15 mouse cellular contexts compared by ENCODE assay signal in genomic region chr1:194363129-194363768, GRCm38 (mm10).
DNase-seq lines count a peak whose midpoint lies in the region; ATAC-seq and TF ChIP-seq lines count a peak whose summit lies in the region.
"Had no signal": no experiment of that assay in that cellular context is flagged by ENCODE, and none has a peak within 500 bp of the region (broad histone marks: within the 10 kb centered on the region; RNA-seq: fewer than 3 reads in every experiment).

No protein-coding gene starts in this region.

- no peak overlapping the region for H3K27ac ChIP-seq in kidney, postnatal 0 days
- H3K27ac ChIP-seq in embryonic facial prominence, embryonic 14.5 days (replicated peaks; ENCODE audit: low read depth, low read length) = no peak overlapping the region
- H3K27ac ChIP-seq: embryonic facial prominence, embryonic 15.5 days; heart, embryonic 15.5 days had no signal

- DNase-seq in cerebellum, postnatal 14 days = peak; percentile 34 to 46
- no peak for DNase-seq in cerebellum, adult 9-10 months
- DNase-seq in kidney, postnatal 0 days (ENCODE audit: low spot score) = peak; percentile 43
- DNase-seq in kidney, postnatal 36 days = no peak
- peak; percentile 47 for DNase-seq in embryonic facial prominence, embryonic 14.5 days (ENCODE audit: low spot score)
- DNase-seq in retina, embryonic 14.5 days (ENCODE audit: low spot score) = peak; percentile 73
- DNase-seq in adrenal gland, adult (ENCODE audit: inconsistent age in 2 of 2, low spot score in 1 of 2) = no peak
- DNase-seq: gastrocnemius, postnatal 10 days; kidney, adult 2 months; lung, postnatal 14 days; thymus, adult 2 months had no signal

- no peak overlapping the region for H3K4me2 ChIP-seq in kidney, postnatal 0 days (ENCODE audit: low read length)
- H3K4me2 ChIP-seq in embryonic facial prominence, embryonic 14.5 days (ENCODE audit: low read depth, low read length) = no peak overlapping the region
- H3K4me2 ChIP-seq: embryonic facial prominence, embryonic 15.5 days; heart, embryonic 15.5 days had no signal

- H3K4me1 ChIP-seq in kidney, postnatal 0 days (replicated peaks; ENCODE audit: insufficient read depth, low read length) = no peaks in the 10 kb centered on the region
- no peaks in the 10 kb centered on the region for H3K4me1 ChIP-seq in embryonic facial prominence, embryonic 14.5 days (ENCODE audit: control insufficient read depth, insufficient read depth, low read length)
- H3K4me1 ChIP-seq: embryonic facial prominence, embryonic 15.5 days; heart, embryonic 15.5 days had no signal

- no peaks in the 10 kb centered on the region for H3K9me3 ChIP-seq in kidney, postnatal 0 days (replicated peaks; ENCODE audit: low read length)
- H3K9me3 ChIP-seq in embryonic facial prominence, embryonic 14.5 days (ENCODE audit: control insufficient read depth, low read length) = no peaks in the 10 kb centered on the region
- H3K9me3 ChIP-seq: embryonic facial prominence, embryonic 15.5 days; G1E; heart, embryonic 15.5 days had no signal

- no peaks in the 10 kb centered on the region for H3K36me3 ChIP-seq in kidney, postnatal 0 days (ENCODE audit: insufficient read depth, low read length)
- H3K36me3 ChIP-seq in embryonic facial prominence, embryonic 14.5 days (ENCODE audit: control insufficient read depth, insufficient read depth, low read length) = no peaks in the 10 kb centered on the region
- H3K36me3 ChIP-seq: embryonic facial prominence, embryonic 15.5 days; G1E; heart, embryonic 15.5 days had no signal

- ATAC-seq in kidney, postnatal 0 days (replicated peaks; ENCODE audit: low FRiP score, low read depth) = no peak
- ATAC-seq in embryonic facial prominence, embryonic 14.5 days (ENCODE audit: low read depth) = peak; percentile 65
- no peak for ATAC-seq in megakaryocyte progenitor cell, adult 5-6 weeks (replicated peaks; ENCODE audit: poor library complexity)

- no peak overlapping the region for H3K9ac ChIP-seq in kidney, postnatal 0 days (ENCODE audit: low read depth, low read length)
- H3K9ac ChIP-seq in embryonic facial prominence, embryonic 14.5 days (ENCODE audit: low read depth, low read length) = no peak overlapping the region
- H3K9ac ChIP-seq: embryonic facial prominence, embryonic 15.5 days; heart, embryonic 15.5 days had no signal

- no peak for TF ChIP-seq CTCF in kidney, postnatal 0 days (IDR thresholded peaks at IDR 0.05; ENCODE audit: low read depth)

- WGBS in kidney, postnatal 0 days = 12% methylated on average over 1 of the region's 1 CpGs
- 24% methylated on average over 1 of the region's 1 CpGs for WGBS in embryonic facial prominence, embryonic 14.5 days

- H3K4me3 ChIP-seq in kidney, postnatal 0 days (replicated peaks; ENCODE audit: low read depth, low read length) = no peak overlapping the region
- H3K4me3 ChIP-seq in embryonic facial prominence, embryonic 14.5 days (ENCODE audit: low read depth, low read length) = no peak overlapping the region
- H3K4me3 ChIP-seq: embryonic facial prominence, embryonic 15.5 days; heart, embryonic 15.5 days had no signal

- H3K27me3 ChIP-seq in kidney, postnatal 0 days (ENCODE audit: insufficient read depth, low read length) = no peaks in the 10 kb centered on the region
- H3K27me3 ChIP-seq in embryonic facial prominence, embryonic 14.5 days (replicated peaks; ENCODE audit: control insufficient read depth, insufficient read depth, low read length) = no peaks in the 10 kb centered on the region
- H3K27me3 ChIP-seq: embryonic facial prominence, embryonic 15.5 days; heart, embryonic 15.5 days had no signal

Comparison
In these comparisons a context has a peak if more than half of its experiments do, and no peak if none do; other contexts are left out.
1. DNase-seq: peak in cerebellum, postnatal 14 days (2 of 2), kidney, postnatal 0 days (single experiment), embryonic facial prominence, embryonic 14.5 days (single experiment) and retina, embryonic 14.5 days (single experiment); none in cerebellum, adult 9-10 months (single experiment), kidney, postnatal 36 days (0 of 2) and adrenal gland, adult (0 of 2).